Mouse (Mus musculus) forebrain, embryonic 12.5 days (tissue): ENCODE measurements around the gene Asap2. TPM values are rescaled to one million over a fixed set of nuclear protein-coding genes. Genes with fewer than 3 reads are reported as not detected.
A peak's percentile ranks its signal among the peaks of the same experiment; 100 is the strongest.

Experiments used
- ATAC-seq: fragments of 200-750 bp; cut with Nextera tagmentation; 2 replicates; pipeline ENCODE4 v1.8.0; 2017; ENCODE audit warnings: moderate TSS enrichment; ENCODE audit not compliant: low FRiP score
- H3K27ac ChIP-seq: fragments of 300-500 bp; sonication (generic); 2 replicates; pipeline ENCODE4 v1.5.1; 2016; ENCODE audit warnings: mild to moderate bottlenecking
- H3K27me3 ChIP-seq: fragments of 300-500 bp; sonication (generic); 2 replicates; pipeline ENCODE4 v1.6.1; 2016; ENCODE audit warnings: mild to moderate bottlenecking
- H3K36me3 ChIP-seq: fragments of 300-500 bp; sonication (generic); replicated peaks from 2 replicates; pipeline ENCODE4 v1.6.1; 2016; ENCODE audit warnings: mild to moderate bottlenecking
- H3K4me1 ChIP-seq: fragments of 300-500 bp; sonication (generic); 2 replicates; pipeline ENCODE4 v1.6.1; 2016
- H3K4me2 ChIP-seq: fragments of 300-500 bp; sonication (generic); 2 replicates; pipeline ENCODE4 v1.6.1; 2016; ENCODE audit warnings: mild to moderate bottlenecking, moderate library complexity
- H3K4me3 ChIP-seq: fragments of 300-500 bp; sonication (generic); replicated peaks from 2 replicates; pipeline ENCODE4 v1.5.1; 2016; ENCODE audit warnings: mild to moderate bottlenecking
- H3K9ac ChIP-seq: fragments of 300-500 bp; sonication (generic); 2 replicates; pipeline ENCODE4 v1.6.1; 2016; ENCODE audit warnings: mild to moderate bottlenecking
- H3K9me3 ChIP-seq: fragments of 300-500 bp; sonication (generic); 2 replicates; pipeline ENCODE4 v1.6.1; 2016
- WGBS: fragments of 180-500 bp; shearing (Covaris S2); methylation state at CpG from one replicate; pipeline ENCODE4 v1.1.7; 2016; 5-methylcytosine and 5-hydroxymethylcytosine counted together
- polyA plus RNA-seq: library from polyadenylated mRNA; unstranded; fragments of >200 nt; fragmentation: Nextera tagmentation; extraction: Ambion mirVana; gene quantifications from 2 replicates; pipeline ENCODE4 v1.2.1, GENCODE M21; 2016

The Asap2 gene
- polyA plus RNA-seq, 1 experiment from 2014 or later: 18.6 TPM

GRCm38 (mm10) chr12:21136462-21136751 is 146.1 kb downstream of the Asap2 start:
- ATAC-seq: no peak
- H3K4me1 ChIP-seq: peaks cover 69% of the 10 kb centered on the region
- H3K4me3 ChIP-seq: no peak overlapping the region
- H3K36me3 ChIP-seq: no peaks in the 10 kb centered on the region
- H3K9ac ChIP-seq: no peak overlapping the region
- peak overlapping the region; percentile 46; the same call in 1 of the 2 replicates for H3K27ac ChIP-seq
- H3K27me3 ChIP-seq: no peaks in the 10 kb centered on the region
- 87% methylated on average over 2 of the region's 2 CpGs for WGBS
- H3K4me2 ChIP-seq: no peak overlapping the region
- no peaks in the 10 kb centered on the region for H3K9me3 ChIP-seq

- ATAC-seq: peak; percentile 19; the same call in 1 of the 2 replicates
- Histone ChIP-seq H3K27ac (no peak overlapping the region), H3K9ac (no peak overlapping the region), H3K9me3 (no peaks in the 10 kb centered on the region), H3K36me3 (no peaks in the 10 kb centered on the region), H3K27me3 (no peaks in the 10 kb centered on the region), H3K4me2 (no peak overlapping the region), H3K4me3 (no peak overlapping the region), H3K4me1 (peaks cover 46% of the 10 kb centered on the region)
- 59% methylated on average over 4 of the region's 4 CpGs for WGBS
Observed at GRCm38 (mm10) chr12:21139560-21139959, 149.3 kb downstream of the Asap2 start.

GRCm38 (mm10) chr12:21140153-21140552 is 149.9 kb downstream of the Asap2 start:
- H3K4me1 ChIP-seq: peaks cover 44% of the 10 kb centered on the region
- 0 out of 2 replicates have a peak overlapping the region, but pooled peaks have one; percentile 37 for H3K27ac ChIP-seq
- no peaks in the 10 kb centered on the region for H3K9me3 ChIP-seq
- peaks cover 3% of the 10 kb centered on the region for H3K36me3 ChIP-seq
- H3K27me3 ChIP-seq: no peaks in the 10 kb centered on the region
- WGBS: 86% methylated on average over 14 of the region's 14 CpGs
- no peak for ATAC-seq
- no peak overlapping the region for H3K4me3 ChIP-seq
- H3K4me2 ChIP-seq: no peak overlapping the region
- no peak overlapping the region for H3K9ac ChIP-seq

GRCm38 (mm10) chr12:21140741-21141308 is 150.6 kb downstream of the Asap2 start:
- Histone ChIP-seq H3K4me1 (peaks cover 39% of the 10 kb centered on the region), H3K36me3 (peaks cover 3% of the 10 kb centered on the region), H3K27me3 (no peaks in the 10 kb centered on the region), H3K4me2 (no peak overlapping the region), H3K9me3 (no peaks in the 10 kb centered on the region), H3K4me3 (no peak overlapping the region), H3K27ac (no peak overlapping the region), H3K9ac (no peak overlapping the region)
- 91% methylated on average over 6 of the region's 6 CpGs for WGBS
- ATAC-seq: no peak

- no peak overlapping the region for H3K27ac ChIP-seq
- ATAC-seq: no peak
- H3K4me1 ChIP-seq: peaks cover 31% of the 10 kb centered on the region
- no peaks in the 10 kb centered on the region for H3K9me3 ChIP-seq
- no peak overlapping the region for H3K4me2 ChIP-seq
- H3K9ac ChIP-seq: no peak overlapping the region
- H3K36me3 ChIP-seq: peaks cover 3% of the 10 kb centered on the region
- WGBS: 84% methylated on average over 5 of the region's 5 CpGs
- no peaks in the 10 kb centered on the region for H3K27me3 ChIP-seq
- no peak overlapping the region for H3K4me3 ChIP-seq
Observed at GRCm38 (mm10) chr12:21141691-21142300, 151.5 kb downstream of the Asap2 start.

- no peaks in the 10 kb centered on the region for H3K9me3 ChIP-seq
- WGBS: 79% methylated on average over 9 of the region's 9 CpGs
- no peak overlapping the region for H3K27ac ChIP-seq
- peaks cover 31% of the 10 kb centered on the region for H3K4me1 ChIP-seq
- H3K9ac ChIP-seq: no peak overlapping the region
- no peak for ATAC-seq
- no peaks in the 10 kb centered on the region for H3K27me3 ChIP-seq
- no peak overlapping the region for H3K4me2 ChIP-seq
- peaks cover 3% of the 10 kb centered on the region for H3K36me3 ChIP-seq
- H3K4me3 ChIP-seq: no peak overlapping the region
Observed at GRCm38 (mm10) chr12:21142489-21143254, 152.4 kb downstream of the Asap2 start.

GRCm38 (mm10) chr12:21144602-21145001 is 154.3 kb downstream of the Asap2 start:
- Histone ChIP-seq H3K4me3 (no peak overlapping the region), H3K27ac (no peak overlapping the region), H3K4me2 (no peak overlapping the region), H3K9me3 (no peaks in the 10 kb centered on the region), H3K9ac (no peak overlapping the region), H3K36me3 (peaks cover 3% of the 10 kb centered on the region), H3K27me3 (no peaks in the 10 kb centered on the region), H3K4me1 (peaks cover 17% of the 10 kb centered on the region)
- 87% methylated on average over 5 of the region's 5 CpGs for WGBS
- no peak for ATAC-seq

- Histone ChIP-seq H3K27me3 (no peaks in the 10 kb centered on the region), H3K4me2 (no peak overlapping the region), H3K27ac (no peak overlapping the region), H3K9me3 (no peaks in the 10 kb centered on the region), H3K9ac (no peak overlapping the region), H3K4me1 (peaks cover 12% of the 10 kb centered on the region), H3K4me3 (no peak overlapping the region), H3K36me3 (peaks cover 3% of the 10 kb centered on the region)
- 86% methylated on average over 5 of the region's 5 CpGs for WGBS
- ATAC-seq: no peak
Observed at GRCm38 (mm10) chr12:21145050-21145449, 154.8 kb downstream of the Asap2 start.

- no peak for ATAC-seq
- H3K9me3 ChIP-seq: no peaks in the 10 kb centered on the region
- WGBS: 81% methylated on average over 4 of the region's 4 CpGs
- H3K4me2 ChIP-seq: no peak overlapping the region
- no peak overlapping the region for H3K9ac ChIP-seq
- peaks cover 4% of the 10 kb centered on the region for H3K4me1 ChIP-seq
- no peaks in the 10 kb centered on the region for H3K27me3 ChIP-seq
- peaks cover 3% of the 10 kb centered on the region for H3K36me3 ChIP-seq
- no peak overlapping the region for H3K4me3 ChIP-seq
- H3K27ac ChIP-seq: no peak overlapping the region
Observed at GRCm38 (mm10) chr12:21146826-21147225, 156.6 kb downstream of the Asap2 start.

GRCm38 (mm10) chr12:21153279-21153707 is 163.0 kb downstream of the Asap2 start:
- H3K4me2 ChIP-seq: no peak overlapping the region
- no peak for ATAC-seq
- H3K27me3 ChIP-seq: no peaks in the 10 kb centered on the region
- H3K9me3 ChIP-seq: no peaks in the 10 kb centered on the region
- no peak overlapping the region for H3K27ac ChIP-seq
- peaks cover 16% of the 10 kb centered on the region for H3K4me1 ChIP-seq
- 81% methylated on average over 8 of the region's 8 CpGs for WGBS
- H3K4me3 ChIP-seq: no peak overlapping the region
- H3K36me3 ChIP-seq: no peaks in the 10 kb centered on the region
- H3K9ac ChIP-seq: no peak overlapping the region

GRCm38 (mm10) chr12:21155062-21155461 is 164.8 kb downstream of the Asap2 start:
- Histone ChIP-seq H3K27me3 (no peaks in the 10 kb centered on the region), H3K4me2 (no peak overlapping the region), H3K36me3 (no peaks in the 10 kb centered on the region), H3K4me1 (peaks cover 23% of the 10 kb centered on the region), H3K9ac (no peak overlapping the region), H3K27ac (no peak overlapping the region), H3K9me3 (no peaks in the 10 kb centered on the region), H3K4me3 (no peak overlapping the region)
- 87% methylated on average over 4 of the region's 4 CpGs for WGBS
- no peak for ATAC-seq

- 0 out of 2 replicates have a peak, but pooled peaks cover 3% of the 10 kb centered on the region for H3K9me3 ChIP-seq
- H3K9ac ChIP-seq: no peak overlapping the region
- no peak for ATAC-seq
- H3K27ac ChIP-seq: peak overlapping the region; percentile 27; the same call in 1 of the 2 replicates
- H3K4me1 ChIP-seq: peaks cover 15% of the 10 kb centered on the region
- WGBS: 69% methylated on average over 7 of the region's 7 CpGs
- no peaks in the 10 kb centered on the region for H3K36me3 ChIP-seq
- H3K27me3 ChIP-seq: no peaks in the 10 kb centered on the region
- H3K4me3 ChIP-seq: no peak overlapping the region
- no peak overlapping the region for H3K4me2 ChIP-seq
Observed at GRCm38 (mm10) chr12:21159304-21159703, 169.0 kb downstream of the Asap2 start.
